Mouse (Mus musculus): Measurements from ENCODE around the gene Zfand4.

Zfand4 gene

DNA sequence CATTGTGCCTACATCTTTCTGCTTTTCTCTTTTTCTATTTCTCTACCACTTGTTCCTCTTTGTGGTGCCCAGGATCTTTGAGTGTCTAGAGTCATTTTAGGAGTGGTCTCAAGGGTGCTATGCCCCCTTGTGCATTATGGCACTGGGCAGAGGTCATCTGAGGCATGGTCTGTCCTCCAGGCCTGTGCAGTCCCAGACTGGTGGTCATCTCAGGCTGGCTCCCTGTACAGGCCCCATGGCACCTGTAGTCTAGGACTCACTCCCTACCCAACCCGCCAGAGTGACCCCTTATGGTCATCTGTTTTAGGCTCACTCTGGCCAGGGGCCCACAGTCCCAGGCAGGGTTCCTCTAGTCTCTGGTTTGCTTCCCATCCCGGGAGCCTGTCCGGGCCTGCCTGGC lies 107.5 kb downstream of the Zfand4 start:
- no peak for DNase-seq (ENCODE audit: low read depth, low spot score)

DNA sequence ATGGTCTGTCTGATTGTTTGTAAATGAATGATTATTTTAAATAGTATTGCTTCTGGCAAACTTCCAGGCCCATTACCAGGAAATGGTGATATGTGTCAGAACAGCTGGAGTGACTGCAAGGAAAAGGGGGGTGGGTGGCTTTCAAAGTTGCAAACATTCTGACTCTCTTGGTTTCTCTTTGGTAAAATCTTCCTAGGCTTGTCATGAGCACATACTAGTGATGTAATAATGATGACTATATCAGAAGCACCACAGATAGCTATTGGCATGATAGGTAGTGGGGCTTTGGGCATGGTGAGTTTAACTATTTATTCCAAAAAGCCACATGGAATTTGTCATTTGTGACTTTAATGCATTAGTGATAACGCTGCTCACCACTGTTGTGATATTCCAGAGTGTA lies 110.1 kb downstream of the Zfand4 start:
- DNase-seq (ENCODE audit: low read depth, low spot score): no peak

DNA sequence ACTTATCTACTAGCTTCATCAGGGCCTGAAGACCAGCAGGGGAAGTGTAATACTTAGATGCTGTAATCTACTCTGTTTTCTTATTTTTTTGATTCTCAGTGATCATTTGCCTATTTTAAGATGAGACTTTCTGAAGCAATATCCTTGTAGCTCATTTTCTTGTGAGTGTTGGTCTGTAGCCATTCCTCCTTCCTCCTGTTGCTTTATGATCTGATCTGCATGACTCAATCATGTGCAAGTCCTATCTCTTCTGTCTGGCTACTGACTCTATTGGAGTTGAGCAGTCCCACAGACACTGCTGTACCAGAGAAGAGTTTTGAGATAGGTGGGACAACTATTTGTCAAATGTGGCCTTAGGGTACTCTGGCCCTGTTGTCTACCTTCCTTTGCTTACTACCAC lies 110.6 kb downstream of the Zfand4 start:
- DNase-seq (ENCODE audit: low read depth, low spot score): no peak

DNA sequence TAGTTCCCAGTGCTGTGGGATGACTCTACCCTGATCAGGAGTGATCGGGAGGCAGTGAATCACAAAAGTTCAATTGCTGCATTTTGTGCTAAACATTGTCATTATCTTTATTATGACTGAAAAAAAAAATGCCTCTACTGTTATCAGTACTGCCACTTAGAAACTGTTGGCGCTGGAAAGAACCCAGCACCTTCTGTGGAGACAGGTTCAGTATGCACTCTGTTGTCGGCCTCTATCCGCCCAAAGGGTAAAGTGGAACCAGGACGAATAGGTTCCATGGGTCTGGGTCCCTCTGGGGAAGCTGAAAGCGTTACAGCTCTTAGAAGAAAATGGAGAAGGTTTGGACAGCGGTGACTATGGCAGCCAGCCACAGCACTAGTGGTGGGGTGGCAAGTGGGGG lies 114.9 kb downstream of the Zfand4 start:
- no peak for DNase-seq (ENCODE audit: low read depth, low spot score)
